Mouse (Mus musculus) lung, postnatal 0 days (tissue): ENCODE measurements around the gene Sept8. TPM values are rescaled to one million over a fixed set of nuclear protein-coding genes. Genes with fewer than 3 reads are reported as not detected.

Source experiments
- ATAC-seq: fragments of 200-750 bp; cut with Nextera tagmentation; 2 replicates; pipeline ENCODE4 v1.8.0; 2017; ENCODE audit warnings: moderate library complexity
- DNase-seq: peaks from one replicate; pipeline ENCODE4 v3.0.0-alpha.2; 2016; ENCODE audit warnings: low spot score
- H3K27ac ChIP-seq: fragments of 300-500 bp; sonication (generic); 2 replicates; pipeline ENCODE4 v1.5.1; 2014; ENCODE audit warnings: antibody characterized with exemption, mild to moderate bottlenecking, low read length, mixed read lengths
- H3K27me3 ChIP-seq: fragments of 300-500 bp; sonication (generic); replicated peaks from 2 replicates; pipeline ENCODE4 v1.6.1; 2014; ENCODE audit warnings: low read length, mixed read lengths; ENCODE audit not compliant: insufficient read depth
- H3K36me3 ChIP-seq: fragments of 300-500 bp; sonication (generic); 2 replicates; pipeline ENCODE4 v1.6.1; 2014; ENCODE audit warnings: low read length, mixed read lengths; ENCODE audit not compliant: insufficient read depth
- H3K4me1 ChIP-seq: fragments of 300-500 bp; sonication (generic); 2 replicates; pipeline ENCODE4 v1.6.1; 2014; ENCODE audit warnings: antibody characterized with exemption, low read depth, low read length, mixed read lengths; ENCODE audit not compliant: insufficient read depth
- H3K4me2 ChIP-seq: fragments of 300-500 bp; sonication (generic); replicated peaks from 2 replicates; pipeline ENCODE4 v1.6.1; 2014; ENCODE audit warnings: low read depth, mild to moderate bottlenecking, low read length, moderate library complexity, mixed read lengths
- H3K4me3 ChIP-seq: fragments of 300-500 bp; sonication (generic); 2 replicates; pipeline ENCODE4 v1.5.1; 2014; ENCODE audit warnings: low read depth, low read length
- H3K9ac ChIP-seq: fragments of 300-500 bp; sonication (generic); replicated peaks from 2 replicates; pipeline ENCODE4 v1.6.1; 2014; ENCODE audit warnings: low read depth, mild to moderate bottlenecking
- H3K9me3 ChIP-seq: fragments of 300-500 bp; sonication (generic); 2 replicates; pipeline ENCODE4 v1.6.1; 2016; ENCODE audit warnings: low read length, mixed read lengths
- CTCF ChIP-seq: IDR thresholded peaks from 2 replicates; pipeline ENCODE4 v1.5.1; 2016; ENCODE audit warnings: antibody characterized with exemption, mild to moderate bottlenecking
- EP300 ChIP-seq: IDR thresholded peaks from 2 replicates; pipeline ENCODE4 v1.6.1; 2016; ENCODE audit warnings: antibody characterized with exemption, mild to moderate bottlenecking, control low read depth
- WGBS: fragments of 180-500 bp; shearing (Covaris S2); extraction: QIAGEN DNeasy Blood & Tissue Kit; methylation state at CpG from one replicate; pipeline ENCODE4 v1.1.7; 2014; 5-methylcytosine and 5-hydroxymethylcytosine counted together
- polyA plus RNA-seq: library from polyadenylated mRNA; unstranded; fragments of >200 nt; fragmentation: Nextera tagmentation; extraction: Ambion mirVana; gene quantifications from 2 replicates; pipeline ENCODE4 v1.2.1, GENCODE M21; 2015

Gene Sept8
- polyA plus RNA-seq, 1 experiment from 2014 or later: 13.9 TPM

- no peaks in the 10 kb centered on the region for H3K27me3 ChIP-seq
- TF ChIP-seq CTCF (no peak), EP300 (no peak)
- H3K9me3 ChIP-seq: no peaks in the 10 kb centered on the region
- no peak overlapping the region for H3K27ac ChIP-seq
- peaks cover 14% of the 10 kb centered on the region for H3K4me1 ChIP-seq
- no peak overlapping the region for H3K9ac ChIP-seq
- no peaks in the 10 kb centered on the region for H3K36me3 ChIP-seq
- WGBS: 100% methylated on average over 3 of the region's 3 CpGs
- ATAC-seq (no peak), DNase-seq (no peak)
- no peak overlapping the region for H3K4me2 ChIP-seq
- H3K4me3 ChIP-seq: no peak overlapping the region
Measured at GRCm38 (mm10) chr11:53522362-53522761, 3.3 kb downstream of the Sept8 start.

- no peak overlapping the region for H3K4me3 ChIP-seq
- ATAC-seq (no peak), DNase-seq (no peak)
- H3K9ac ChIP-seq: no peak overlapping the region
- H3K4me1 ChIP-seq: peaks cover 14% of the 10 kb centered on the region
- no peak overlapping the region for H3K27ac ChIP-seq
- no peak overlapping the region for H3K4me2 ChIP-seq
- H3K36me3 ChIP-seq: no peaks in the 10 kb centered on the region
- no peak for TF ChIP-seq CTCF
- TF ChIP-seq EP300: no peak
- no peaks in the 10 kb centered on the region for H3K27me3 ChIP-seq
- 53% methylated on average over 9 of the region's 9 CpGs for WGBS
- no peaks in the 10 kb centered on the region for H3K9me3 ChIP-seq
Measured at GRCm38 (mm10) chr11:53522930-53523329, 3.9 kb downstream of the Sept8 start.

- no peak overlapping the region for H3K4me2 ChIP-seq
- no peaks in the 10 kb centered on the region for H3K27me3 ChIP-seq
- H3K27ac ChIP-seq: no peak overlapping the region
- DNase-seq: no peak
- no peak overlapping the region for H3K4me3 ChIP-seq
- TF ChIP-seq EP300 (no peak), CTCF (no peak)
- no peaks in the 10 kb centered on the region for H3K36me3 ChIP-seq
- no peak for ATAC-seq
- 82% methylated on average over 14 of the region's 14 CpGs for WGBS
- H3K4me1 ChIP-seq: peaks cover 14% of the 10 kb centered on the region
- no peaks in the 10 kb centered on the region for H3K9me3 ChIP-seq
- H3K9ac ChIP-seq: no peak overlapping the region
Measured at GRCm38 (mm10) chr11:53523545-53524405, 4.7 kb downstream of the Sept8 start.

GRCm38 (mm10) chr11:53524905-53525304, 5.8 kb downstream of the Sept8 start:
- Histone ChIP-seq H3K4me2 (no peak overlapping the region), H3K9me3 (no peaks in the 10 kb centered on the region), H3K4me1 (peaks cover 18% of the 10 kb centered on the region), H3K36me3 (no peaks in the 10 kb centered on the region), H3K27me3 (no peaks in the 10 kb centered on the region), H3K27ac (no peak overlapping the region), H3K4me3 (no peak overlapping the region), H3K9ac (no peak overlapping the region)
- 75% methylated on average over 6 of the region's 6 CpGs for WGBS
- DNase-seq (no peak), ATAC-seq (no peak)
- TF ChIP-seq CTCF: peak; percentile 75
- no peak for TF ChIP-seq EP300

GRCm38 (mm10) chr11:53525461-53525860, 6.4 kb downstream of the Sept8 start:
- TF ChIP-seq CTCF (no peak), EP300 (peak; percentile 36; the same call in 1 of the 2 replicates)
- Histone ChIP-seq H3K27me3 (no peaks in the 10 kb centered on the region), H3K9ac (no peak overlapping the region), H3K4me1 (peaks cover 16% of the 10 kb centered on the region), H3K36me3 (no peaks in the 10 kb centered on the region), H3K4me2 (no peak overlapping the region), H3K9me3 (no peaks in the 10 kb centered on the region), H3K27ac (peak overlapping the region; percentile 58; the same call in 1 of the 2 replicates), H3K4me3 (no peak overlapping the region)
- ATAC-seq: peak; percentile 53
- DNase-seq: peak; percentile 63
- WGBS: 40% methylated on average over 4 of the region's 4 CpGs

GRCm38 (mm10) chr11:53528397-53529252, 9.6 kb downstream of the Sept8 start:
- ATAC-seq (no peak), DNase-seq (no peak)
- Histone ChIP-seq H3K4me1 (peaks cover 10% of the 10 kb centered on the region; the same call in 1 of the 2 replicates), H3K9me3 (no peaks in the 10 kb centered on the region), H3K4me3 (no peak overlapping the region), H3K9ac (no peak overlapping the region), H3K36me3 (no peaks in the 10 kb centered on the region), H3K27me3 (no peaks in the 10 kb centered on the region), H3K4me2 (no peak overlapping the region), H3K27ac (no peak overlapping the region)
- no peak for TF ChIP-seq CTCF
- no peak for TF ChIP-seq EP300
- WGBS: 73% methylated on average over 9 of the region's 9 CpGs
